Mouse (Mus musculus) G1E (cell line): Measurements from ENCODE around the gene Zbtb49.

Source experiments
- CTCF ChIP-seq: IDR thresholded peaks from 2 replicates; pipeline ENCODE4 v1.5.1; 2012; ENCODE audit warnings: low read depth, low read length, inconsistent platforms, mixed read lengths
- GATA1 ChIP-seq: IDR thresholded peaks from 2 replicates; pipeline ENCODE4 v1.6.1; 2012; ENCODE audit warnings: borderline replicate concordance, low read length, inconsistent platforms, mixed read lengths
- GATA2 ChIP-seq: IDR thresholded peaks from 2 replicates; pipeline ENCODE4 v1.6.1; 2012; ENCODE audit warnings: low read depth, low read length, inconsistent platforms, borderline replicate concordance

- TF ChIP-seq GATA1: no peak
- no peak for TF ChIP-seq GATA2
- TF ChIP-seq CTCF: no peak
These were observed 24.3 kb downstream of the Zbtb49 start for GRCm38 (mm10) chr5:38195941-38196340.
